Mouse (Mus musculus) gastrocnemius, postnatal 36 days (tissue): ENCODE results near the gene Aox2. TPM values are rescaled to one million over a fixed set of nuclear protein-coding genes. Genes with fewer than 3 reads are reported as not detected.

Source experiments
- DNase-seq, 2 experiments: peaks; one replicate each; pipeline ENCODE4 v3.0.0; 2022
- intact Hi-C: fragments of 180-260 bp; cut with DNase I; formaldehyde crosslinking; loops from one replicate; pipeline ENCODE4 v1.15.1; 2025
- total RNA-seq, 2 experiments: library from RNA; stranded (reverse); gene quantifications; 2 replicates each; pipeline ENCODE4 v1.2.3; 2021

Gene Aox2
- total RNA-seq, 2 experiments from 2014 or later = 0.13 TPM; not detected in 1

DNA sequence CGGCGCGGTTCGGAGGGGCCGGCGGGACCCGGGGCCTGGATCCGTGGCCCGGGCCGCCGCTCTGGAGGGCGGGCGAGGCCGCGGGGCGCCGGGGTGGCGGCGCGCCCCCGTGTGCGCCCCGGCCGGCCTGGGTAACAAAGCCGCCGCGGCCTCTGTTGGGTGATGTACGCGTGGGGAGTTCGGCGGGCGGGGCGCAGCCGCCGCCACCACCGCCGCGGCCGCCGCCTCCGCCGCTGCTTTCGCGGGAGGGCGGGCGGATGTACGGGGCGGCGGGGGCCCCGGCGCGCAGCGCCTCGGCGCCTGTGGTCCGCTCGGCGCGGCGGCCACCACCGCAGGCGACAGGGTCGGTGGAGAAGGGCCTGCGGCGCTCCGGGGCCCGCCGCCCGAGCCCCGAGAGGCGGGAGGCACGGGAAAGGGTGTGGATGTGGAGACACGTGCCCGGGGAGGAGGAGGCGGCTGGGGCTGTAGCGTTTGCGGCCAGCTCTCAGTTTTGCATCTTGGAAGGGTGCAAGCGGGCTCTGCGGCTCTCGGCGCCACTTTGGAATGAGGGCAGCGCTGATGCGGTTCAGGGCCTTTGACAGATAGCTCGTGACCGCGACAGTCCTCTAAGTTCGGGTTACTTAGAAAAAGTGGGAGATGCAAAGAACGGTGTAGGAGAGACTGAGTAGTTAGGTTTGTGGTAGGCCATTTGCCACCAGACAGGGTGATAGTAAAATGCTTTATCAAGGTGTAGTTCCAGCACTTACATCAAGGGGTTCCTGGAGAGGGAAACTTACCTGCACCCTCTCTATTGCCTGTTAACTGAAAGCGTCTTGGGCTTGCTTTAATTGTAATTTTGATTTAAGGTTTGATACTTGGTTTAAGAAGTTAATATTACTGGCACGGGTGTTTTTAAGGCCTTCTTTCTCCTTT is 115.4 kb downstream of the Aox2 start:
- intact Hi-C loops = no loop called here

DNA sequence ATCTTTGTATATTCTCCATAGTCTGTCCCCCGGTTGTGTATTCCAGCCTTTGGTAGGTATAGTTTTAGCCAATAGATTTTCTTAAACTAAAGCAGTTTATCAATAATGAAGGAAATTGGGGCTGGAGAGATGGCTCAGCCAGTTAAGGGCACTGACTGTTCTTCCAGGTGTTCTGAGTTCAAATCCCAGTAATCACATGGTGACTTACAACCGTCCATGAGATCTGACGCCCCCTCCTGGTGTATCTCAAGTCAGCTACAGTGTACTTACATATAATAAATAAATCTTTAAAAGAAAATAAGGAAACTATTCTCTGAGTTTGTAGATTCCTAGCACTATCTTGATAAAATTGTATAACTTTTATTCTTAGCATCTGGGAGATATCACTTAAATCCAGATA is 117.2 kb downstream of the Aox2 start:
- intact Hi-C loops = no loop called here

More for the DNA sequence above, 115.4 kb downstream of the Aox2 start:
- DNase-seq = peak; percentile 21 to 37

GRCm38 (mm10) chr1:58396179-58396578 is 118.1 kb downstream of the Aox2 start:
- intact Hi-C loops = no loop called here
- no peak for DNase-seq

More for the DNA sequence above, 117.2 kb downstream of the Aox2 start:
- no peak for DNase-seq

DNA sequence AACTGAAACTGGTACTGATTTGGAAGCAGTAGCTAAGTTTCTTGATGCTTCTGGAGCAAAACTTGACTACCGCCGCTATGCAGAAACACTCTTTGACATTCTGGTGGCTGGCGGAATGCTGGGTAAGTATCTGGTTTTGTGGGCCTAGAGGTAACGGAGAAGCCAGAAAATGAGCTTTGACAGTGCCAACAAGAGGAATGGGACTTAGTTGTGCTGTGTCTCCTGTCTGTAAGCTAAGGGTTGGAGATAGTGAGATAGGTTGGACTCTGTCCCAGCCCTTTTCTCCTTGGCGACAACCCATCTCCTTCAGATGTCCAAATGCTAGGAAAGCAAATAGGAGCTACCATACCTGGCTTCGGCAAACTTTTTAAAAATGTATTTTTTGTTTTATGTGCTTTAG is 119.6 kb downstream of the Aox2 start:
- intact Hi-C loops = no loop called here
- no peak for DNase-seq

- no peak for DNase-seq
- intact Hi-C loops = no loop called here
Observed at GRCm38 (mm10) chr1:58401396-58401795, 123.3 kb downstream of the Aox2 start.

- intact Hi-C loops = no loop called here
- DNase-seq = no peak
Observed at GRCm38 (mm10) chr1:58403745-58404144, 125.6 kb downstream of the Aox2 start.

- DNase-seq = no peak
- intact Hi-C loops = no loop called here
Observed at GRCm38 (mm10) chr1:58407321-58407720, 129.2 kb downstream of the Aox2 start.

- intact Hi-C loops = no loop called here
- no peak for DNase-seq
Observed at GRCm38 (mm10) chr1:58408141-58408540, 130.0 kb downstream of the Aox2 start.

GRCm38 (mm10) chr1:58409553-58410197 is 131.5 kb downstream of the Aox2 start:
- intact Hi-C loops = no loop called here
- no peak for DNase-seq

GRCm38 (mm10) chr1:58410198-58410588 is 132.1 kb downstream of the Aox2 start:
- DNase-seq = no peak
- intact Hi-C loops = no loop called here

DNA sequence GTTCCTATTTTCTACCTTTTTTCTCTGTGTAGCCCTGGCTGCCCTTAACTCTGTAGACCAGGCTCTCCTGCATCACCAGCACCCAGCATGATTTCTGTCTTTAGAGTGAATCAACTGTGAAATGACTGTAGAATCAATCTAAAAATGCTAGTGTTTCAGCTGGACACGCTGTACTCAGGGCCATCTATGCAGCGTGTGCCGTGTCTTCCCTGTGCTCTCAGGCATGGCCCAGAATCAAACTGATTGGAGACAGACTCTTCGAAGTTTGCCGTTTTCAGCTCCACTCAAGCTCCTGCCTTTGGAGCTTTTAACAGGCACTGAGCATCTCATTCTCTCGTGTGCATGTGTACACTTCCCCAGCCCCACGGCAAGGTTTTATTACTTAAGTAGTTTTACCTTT is 132.7 kb downstream of the Aox2 start:
- no peak for DNase-seq
- intact Hi-C loops = no loop called here

- no peak for DNase-seq
- intact Hi-C loops = no loop called here
Observed at GRCm38 (mm10) chr1:58415442-58415841, 137.3 kb downstream of the Aox2 start.

DNA sequence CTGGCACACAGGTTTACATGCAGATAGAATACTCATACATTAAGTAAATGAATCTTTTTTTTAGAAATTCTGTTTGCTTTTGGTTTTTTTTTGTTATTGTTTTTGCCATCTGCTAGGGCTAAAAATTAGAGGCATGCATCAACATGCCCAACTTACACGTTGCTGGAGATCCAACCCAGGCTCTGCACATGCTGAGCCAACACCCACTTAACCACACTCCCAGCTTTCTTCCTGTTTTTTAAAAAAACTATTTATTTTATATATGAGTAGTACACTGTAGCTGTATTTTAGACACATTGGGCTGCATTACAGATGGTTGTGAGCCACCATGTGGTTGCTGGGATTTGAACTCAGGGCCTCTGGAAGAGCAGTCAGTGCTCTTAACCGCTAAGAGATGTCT is 137.9 kb downstream of the Aox2 start:
- DNase-seq = no peak
- intact Hi-C loops = no loop called here

DNA sequence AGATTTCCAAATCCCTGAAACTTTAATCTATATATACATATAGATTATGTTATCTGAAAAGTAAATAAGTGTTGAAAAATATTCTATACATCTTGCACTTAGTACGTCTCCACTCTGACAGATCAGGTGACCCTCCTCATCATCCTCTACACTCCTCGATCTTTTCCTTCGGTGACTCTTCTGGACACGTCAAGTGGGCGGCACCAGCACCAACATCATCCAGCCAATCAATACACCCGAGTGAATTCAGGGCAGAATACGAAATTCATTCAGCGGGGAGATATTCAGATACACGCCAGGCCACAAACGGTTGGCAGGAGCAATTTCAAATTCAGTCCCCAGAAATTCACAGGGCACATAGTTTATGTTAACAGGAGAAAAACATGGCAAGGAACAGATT is 141.9 kb downstream of the Aox2 start:
- intact Hi-C loops = no loop called here
- no peak for DNase-seq

- no peak for DNase-seq
- intact Hi-C loops = no loop called here
Observed at GRCm38 (mm10) chr1:58420961-58421360, 142.8 kb downstream of the Aox2 start.

DNA sequence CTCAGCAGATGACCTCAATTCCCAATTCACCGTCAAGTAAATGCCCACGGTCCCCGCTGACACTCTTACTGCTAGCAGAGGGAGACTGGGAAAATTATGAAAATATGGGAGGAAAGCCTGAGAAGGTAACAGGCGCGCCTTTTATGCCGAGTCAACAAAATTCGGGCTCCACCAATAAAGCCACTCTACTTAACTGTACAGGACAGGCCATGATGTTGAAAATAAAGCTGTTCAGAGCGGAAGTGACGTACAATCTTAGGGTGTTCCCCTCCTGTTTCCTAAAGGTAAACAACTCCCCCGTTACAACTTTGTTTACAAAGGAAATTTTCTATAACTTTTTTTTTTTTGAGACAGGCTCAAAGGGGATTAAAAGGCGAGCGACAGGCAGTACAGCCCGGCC is 144.8 kb downstream of the Aox2 start:
- no peak for DNase-seq
- intact Hi-C loops = no loop called here

- peak; percentile 97 to 99 for DNase-seq
- intact Hi-C loops = no loop called here
Observed at GRCm38 (mm10) chr1:58423371-58424248, 145.5 kb downstream of the Aox2 start, which contains the start of gene Clk1. TSS of gene Clk1 (minus strand) at chr1:58424066.

DNA sequence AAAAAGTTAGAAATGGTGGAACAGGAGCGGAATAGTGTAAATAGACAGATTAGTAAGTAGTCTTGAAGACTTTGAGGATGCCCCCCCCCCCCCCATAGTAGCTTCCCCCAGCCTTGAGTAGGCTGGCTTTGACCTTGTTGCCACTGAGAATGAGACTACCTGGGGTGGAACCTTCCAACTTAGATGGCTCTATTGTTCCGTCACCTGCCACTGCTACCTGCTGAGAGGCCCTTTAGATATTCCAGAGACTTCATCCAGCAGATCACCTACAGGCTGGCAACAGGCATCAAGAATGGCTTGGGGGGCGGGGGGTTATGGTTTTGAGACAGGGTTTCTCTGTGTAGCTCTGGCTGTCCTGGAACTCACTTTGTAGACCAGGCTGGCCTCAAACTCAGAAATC is 146.4 kb downstream of the Aox2 start:
- intact Hi-C loops = no loop called here
- DNase-seq = no peak
